Mouse (Mus musculus) midbrain, embryonic 13.5 days (tissue): Measurements from ENCODE around the gene Pnkp. TPM values are rescaled to one million over a fixed set of nuclear protein-coding genes. Genes with fewer than 3 reads are reported as not detected.

Source experiments
- ATAC-seq: fragments of 200-750 bp; cut with Nextera tagmentation; 2 replicates; pipeline ENCODE4 v1.8.0; 2017; ENCODE audit warnings: mild to moderate bottlenecking, moderate TSS enrichment, moderate library complexity
- H3K27ac ChIP-seq: fragments of 300-500 bp; sonication (generic); 2 replicates; pipeline ENCODE4 v1.5.1; 2015; ENCODE audit warnings: inconsistent platforms, mild to moderate bottlenecking, moderate library complexity
- H3K27me3 ChIP-seq: fragments of 300-500 bp; sonication (generic); 2 replicates; pipeline ENCODE4 v1.6.1; 2015; ENCODE audit warnings: mild to moderate bottlenecking, inconsistent platforms
- H3K36me3 ChIP-seq: fragments of 300-500 bp; sonication (generic); 2 replicates; pipeline ENCODE4 v1.6.1; 2015; ENCODE audit warnings: mild to moderate bottlenecking, inconsistent platforms
- H3K4me1 ChIP-seq: fragments of 300-500 bp; sonication (generic); replicated peaks from 2 replicates; pipeline ENCODE4 v1.6.1; 2015; ENCODE audit warnings: inconsistent platforms
- H3K4me2 ChIP-seq: fragments of 300-500 bp; sonication (generic); replicated peaks from 2 replicates; pipeline ENCODE4 v1.6.1; 2015; ENCODE audit warnings: moderate library complexity, mild to moderate bottlenecking, inconsistent platforms
- H3K4me3 ChIP-seq: fragments of 300-500 bp; sonication (generic); replicated peaks from 2 replicates; pipeline ENCODE4 v1.5.1; 2015; ENCODE audit warnings: mild to moderate bottlenecking, inconsistent platforms
- H3K9ac ChIP-seq: fragments of 300-500 bp; sonication (generic); replicated peaks from 2 replicates; pipeline ENCODE4 v1.6.1; 2015; ENCODE audit warnings: mild to moderate bottlenecking, inconsistent platforms
- H3K9me3 ChIP-seq: fragments of 300-500 bp; sonication (generic); 2 replicates; pipeline ENCODE4 v1.6.1; 2016; ENCODE audit warnings: mild to moderate bottlenecking, inconsistent platforms
- WGBS: fragments of 180-500 bp; shearing (Covaris S2); methylation state at CpG from one replicate; pipeline ENCODE4 v1.1.7; 2015; 5-methylcytosine and 5-hydroxymethylcytosine counted together
- polyA plus RNA-seq: library from polyadenylated mRNA; unstranded; fragments of >200 nt; fragmentation: Nextera tagmentation; extraction: Ambion mirVana; gene quantifications from 2 replicates; pipeline ENCODE4 v1.2.1, GENCODE M21; 2015

Pnkp gene
- polyA plus RNA-seq, 1 experiment from 2014 or later, result 38.5 TPM

- no peak for ATAC-seq
- H3K27me3 ChIP-seq, result no peaks in the 10 kb centered on the region
- H3K9me3 ChIP-seq, result no peaks in the 10 kb centered on the region
- H3K4me3 ChIP-seq, result peak overlapping the region; percentile 90
- H3K27ac ChIP-seq, result no peak overlapping the region
- H3K36me3 ChIP-seq, result no peaks in the 10 kb centered on the region
- peak overlapping the region; percentile 92 for H3K9ac ChIP-seq
- peak overlapping the region; percentile 83 for H3K4me2 ChIP-seq
- H3K4me1 ChIP-seq, result peaks cover 58% of the 10 kb centered on the region
- 36% methylated on average over 3 of the region's 3 CpGs for WGBS
Observed at GRCm38 (mm10) chr7:44817441-44817840, 39.5 kb upstream of the Pnkp start.

DNA sequence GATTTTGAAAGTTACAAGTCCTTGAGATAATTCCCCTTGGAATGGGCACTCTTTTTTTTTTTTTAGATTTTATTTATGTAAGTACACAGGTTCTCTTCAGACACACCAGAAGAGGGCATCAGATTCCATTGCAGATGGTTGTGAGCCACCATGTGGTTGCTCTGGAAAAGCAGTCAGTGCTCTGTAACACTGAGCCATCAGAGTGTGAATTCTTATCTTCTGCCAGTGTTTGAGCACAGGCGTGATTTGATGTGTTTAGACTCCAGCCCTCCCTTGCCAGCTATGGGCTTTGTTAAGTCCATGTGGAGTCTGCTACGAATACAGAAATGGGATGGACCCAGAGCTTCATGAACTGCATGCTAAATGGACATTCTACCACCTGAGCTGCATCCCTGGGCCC lies 38.8 kb upstream of the Pnkp start:
- H3K9ac ChIP-seq, result peak overlapping the region; percentile 92

GRCm38 (mm10) chr7:44818751-44819235 lies 38.1 kb upstream of the Pnkp start:
- peaks cover 70% of the 10 kb centered on the region for H3K4me1 ChIP-seq
- H3K4me3 ChIP-seq, result peak overlapping the region; percentile 90
- H3K4me2 ChIP-seq, result peak overlapping the region; percentile 83
- peak overlapping the region; percentile 92 for H3K9ac ChIP-seq
- H3K9me3 ChIP-seq, result no peaks in the 10 kb centered on the region
- H3K36me3 ChIP-seq, result no peaks in the 10 kb centered on the region
- no peak for ATAC-seq
- H3K27ac ChIP-seq, result peak overlapping the region; percentile 53
- 50% methylated on average over 6 of the region's 6 CpGs for WGBS
- no peaks in the 10 kb centered on the region for H3K27me3 ChIP-seq

More for the DNA sequence above, 38.8 kb upstream of the Pnkp start:
- 30% methylated on average over 2 of the region's 2 CpGs for whole genome bisulfite sequencing
- no peak for ATAC-seq
- Histone ChIP-seq H3K4me2 (peak overlapping the region; percentile 83), H3K4me3 (peak overlapping the region; percentile 90), H3K27ac (no peak overlapping the region), H3K36me3 (no peaks in the 10 kb centered on the region), H3K27me3 (no peaks in the 10 kb centered on the region), H3K4me1 (peaks cover 64% of the 10 kb centered on the region), H3K9me3 (no peaks in the 10 kb centered on the region)

GRCm38 (mm10) chr7:44819391-44819790 lies 37.5 kb upstream of the Pnkp start:
- WGBS, result 92% methylated on average over 2 of the region's 2 CpGs
- H3K9ac ChIP-seq, result peak overlapping the region; percentile 92
- peak overlapping the region; percentile 53 for H3K27ac ChIP-seq
- H3K4me1 ChIP-seq, result peaks cover 76% of the 10 kb centered on the region
- H3K36me3 ChIP-seq, result no peaks in the 10 kb centered on the region
- H3K4me2 ChIP-seq, result peak overlapping the region; percentile 83
- H3K4me3 ChIP-seq, result peak overlapping the region; percentile 90
- H3K9me3 ChIP-seq, result no peaks in the 10 kb centered on the region
- ATAC-seq, result no peak
- no peaks in the 10 kb centered on the region for H3K27me3 ChIP-seq

DNA sequence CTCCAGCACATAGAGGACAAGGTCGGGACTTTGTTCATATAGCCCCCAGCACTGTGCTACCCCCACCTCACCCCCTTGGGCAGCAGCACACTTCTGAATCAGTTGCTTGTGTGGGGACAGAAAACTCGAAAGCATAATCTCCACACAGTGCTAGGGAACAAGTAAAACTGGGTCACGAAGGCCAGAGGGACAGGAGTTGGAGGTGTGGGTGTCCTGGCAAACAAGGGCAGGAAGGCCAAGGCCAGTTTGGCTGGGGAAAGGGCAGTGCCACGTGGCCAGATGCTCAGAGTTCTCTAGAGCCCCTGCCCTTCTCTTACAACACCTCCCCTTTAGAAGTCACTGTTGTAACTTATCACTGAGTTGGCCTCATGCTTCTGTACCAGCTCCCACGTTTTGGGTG lies 37.1 kb upstream of the Pnkp start:
- Histone ChIP-seq H3K9ac (peak overlapping the region; percentile 92; the same call in 1 of the 2 replicates), H3K4me2 (no peak overlapping the region), H3K9me3 (no peaks in the 10 kb centered on the region), H3K4me1 (peaks cover 77% of the 10 kb centered on the region), H3K4me3 (no peak overlapping the region), H3K27ac (no peak overlapping the region), H3K36me3 (no peaks in the 10 kb centered on the region), H3K27me3 (no peaks in the 10 kb centered on the region)
- WGBS, result 77% methylated on average over 5 of the region's 5 CpGs
- no peak for ATAC-seq

GRCm38 (mm10) chr7:44820525-44820924 lies 36.4 kb upstream of the Pnkp start:
- Histone ChIP-seq H3K36me3 (0 out of 2 replicates have a peak, but pooled peaks cover 2% of the 10 kb centered on the region), H3K4me3 (no peak overlapping the region), H3K27ac (no peak overlapping the region), H3K9me3 (no peaks in the 10 kb centered on the region), H3K27me3 (no peaks in the 10 kb centered on the region), H3K4me2 (no peak overlapping the region), H3K9ac (0 out of 2 replicates have a peak overlapping the region, but pooled peaks have one; percentile 2), H3K4me1 (peaks cover 72% of the 10 kb centered on the region)
- WGBS, result 83% methylated on average over 3 of the region's 3 CpGs
- no peak for ATAC-seq

DNA sequence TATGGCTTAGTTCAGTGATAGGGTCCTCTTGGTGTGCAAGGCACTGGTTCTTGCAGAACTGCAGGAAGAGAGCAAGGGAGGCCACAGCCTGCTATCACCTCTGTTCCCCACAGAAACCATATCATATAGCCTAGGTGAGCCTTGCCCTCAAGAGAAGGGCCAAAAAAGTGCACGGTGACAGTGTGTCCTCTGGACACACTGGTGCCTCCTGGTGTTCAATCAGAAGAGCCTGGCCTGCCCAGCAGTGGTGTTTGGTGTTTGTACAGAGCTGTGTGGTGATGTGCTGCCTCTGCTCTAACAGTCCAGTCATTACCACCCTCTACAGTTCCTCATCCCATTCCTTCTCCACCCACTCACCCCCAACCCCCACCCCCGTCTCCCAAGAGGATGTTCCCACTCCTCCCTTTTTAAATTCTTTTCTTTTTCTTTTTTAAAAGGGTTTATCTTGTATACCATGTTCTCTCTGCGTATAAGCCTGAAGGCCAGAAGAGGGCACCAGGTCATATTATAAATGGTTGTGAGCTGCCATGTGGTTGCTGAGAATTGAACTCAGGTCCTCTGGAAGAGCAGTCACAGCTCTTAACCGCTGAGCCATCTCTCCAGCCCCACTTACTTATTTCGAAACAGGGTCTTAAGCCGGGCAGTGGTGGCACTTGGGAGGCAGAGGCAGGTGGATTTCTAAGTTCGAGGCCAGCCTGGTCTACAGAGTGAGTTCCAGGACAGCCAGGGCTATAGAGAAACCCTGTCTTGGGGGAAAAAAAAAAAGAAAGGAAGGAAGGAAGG lies 35.1 kb upstream of the Pnkp start:
- Histone ChIP-seq H3K4me3 (no peak overlapping the region), H3K9ac (no peak overlapping the region), H3K27me3 (no peaks in the 10 kb centered on the region), H3K27ac (no peak overlapping the region), H3K36me3 (0 out of 2 replicates have a peak, but pooled peaks cover 5% of the 10 kb centered on the region), H3K4me1 (peaks cover 71% of the 10 kb centered on the region), H3K4me2 (no peak overlapping the region), H3K9me3 (no peaks in the 10 kb centered on the region)
- no peak for ATAC-seq
- WGBS, result 86% methylated on average over 7 of the region's 7 CpGs

- Histone ChIP-seq H3K27ac (no peak overlapping the region), H3K9me3 (no peaks in the 10 kb centered on the region), H3K9ac (no peak overlapping the region), H3K4me1 (peaks cover 55% of the 10 kb centered on the region), H3K27me3 (no peaks in the 10 kb centered on the region), H3K4me2 (no peak overlapping the region), H3K36me3 (peaks cover 9% of the 10 kb centered on the region), H3K4me3 (no peak overlapping the region)
- ATAC-seq, result no peak
- WGBS, result 39% methylated on average over 7 of the region's 7 CpGs
Observed at GRCm38 (mm10) chr7:44823409-44823808, 33.5 kb upstream of the Pnkp start.

GRCm38 (mm10) chr7:44824872-44825271 lies 32.1 kb upstream of the Pnkp start:
- WGBS, result 30% methylated on average over 3 of the region's 3 CpGs
- Histone ChIP-seq H3K4me3 (no peak overlapping the region), H3K27ac (no peak overlapping the region), H3K36me3 (peaks cover 23% of the 10 kb centered on the region), H3K4me2 (no peak overlapping the region), H3K4me1 (peaks cover 41% of the 10 kb centered on the region), H3K27me3 (no peaks in the 10 kb centered on the region), H3K9ac (0 out of 2 replicates have a peak overlapping the region, but pooled peaks have one; percentile 21), H3K9me3 (no peaks in the 10 kb centered on the region)
- ATAC-seq, result peak; percentile 65

DNA sequence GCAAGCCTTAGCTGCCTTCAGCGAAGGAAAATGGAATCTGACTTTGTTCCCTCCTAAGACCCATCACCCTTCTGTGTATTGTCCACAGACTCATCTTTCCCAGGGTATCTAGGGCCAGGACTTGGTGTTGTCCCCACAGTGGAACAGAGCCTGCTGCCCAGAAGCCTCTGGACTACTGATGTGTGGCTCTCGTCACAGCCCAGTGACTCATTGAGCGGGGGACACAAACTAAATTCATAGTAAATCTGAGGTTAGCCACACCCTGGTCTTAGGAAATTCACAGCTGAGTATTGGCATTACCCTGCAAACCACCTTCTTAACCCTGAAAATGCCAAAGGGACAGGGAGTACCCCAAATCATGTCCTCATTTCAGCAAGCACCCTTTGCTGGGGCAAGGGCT lies 30.2 kb upstream of the Pnkp start:
- peaks cover 42% of the 10 kb centered on the region for H3K36me3 ChIP-seq
- H3K27me3 ChIP-seq, result no peaks in the 10 kb centered on the region
- no peak overlapping the region for H3K4me2 ChIP-seq
- no peak overlapping the region for H3K9ac ChIP-seq
- ATAC-seq, result no peak
- WGBS, result 94% methylated on average over 3 of the region's 3 CpGs
- no peak overlapping the region for H3K4me3 ChIP-seq
- no peaks in the 10 kb centered on the region for H3K9me3 ChIP-seq
- no peak overlapping the region for H3K27ac ChIP-seq
- H3K4me1 ChIP-seq, result peaks cover 25% of the 10 kb centered on the region

GRCm38 (mm10) chr7:44828706-44829105 lies 28.2 kb upstream of the Pnkp start:
- H3K36me3 ChIP-seq, result peaks cover 48% of the 10 kb centered on the region
- H3K9me3 ChIP-seq, result no peaks in the 10 kb centered on the region
- WGBS, result 92% methylated on average over 5 of the region's 5 CpGs
- H3K27me3 ChIP-seq, result no peaks in the 10 kb centered on the region
- H3K9ac ChIP-seq, result no peak overlapping the region
- no peak overlapping the region for H3K4me3 ChIP-seq
- peaks cover 10% of the 10 kb centered on the region for H3K4me1 ChIP-seq
- no peak overlapping the region for H3K4me2 ChIP-seq
- no peak overlapping the region for H3K27ac ChIP-seq
- ATAC-seq, result no peak

- no peak overlapping the region for H3K27ac ChIP-seq
- 81% methylated on average over 4 of the region's 4 CpGs for WGBS
- H3K27me3 ChIP-seq, result no peaks in the 10 kb centered on the region
Observed at GRCm38 (mm10) chr7:44832763-44833162, 24.2 kb upstream of the Pnkp start.

More at GRCm38 (mm10) chr7:44832763-44833162, 24.2 kb upstream of the Pnkp start:
- ATAC-seq, result no peak
- no peak overlapping the region for H3K4me2 ChIP-seq
- peaks cover 43% of the 10 kb centered on the region for H3K36me3 ChIP-seq
- no peaks in the 10 kb centered on the region for H3K9me3 ChIP-seq
- H3K4me3 ChIP-seq, result no peak overlapping the region
- H3K4me1 ChIP-seq, result no peaks in the 10 kb centered on the region
- H3K9ac ChIP-seq, result no peak overlapping the region
